Mouse (Mus musculus) layer of hippocampus, postnatal 10 days (tissue): ENCODE results near the gene Tubb1. TPM values are rescaled to one million over a fixed set of nuclear protein-coding genes. Genes with fewer than 3 reads are reported as not detected.

Source experiments
- DNase-seq, 2 experiments: peaks; one replicate each; pipeline ENCODE4 v3.0.0; 2021; ENCODE audit warnings: low spot score in 2 of 2
- long read RNA-seq: library from polyadenylated mRNA; stranded (forward); transcript quantifications from one replicate; pipeline ENCODE4 v2.0.0, GENCODE M21; 2023
- total RNA-seq, 2 experiments: library from RNA; stranded (reverse); gene quantifications; 2 replicates each; pipeline ENCODE4 v1.2.3; 2021

Gene Tubb1
- total RNA-seq, result not detected
- long read RNA-seq, result 0 reads

DNA sequence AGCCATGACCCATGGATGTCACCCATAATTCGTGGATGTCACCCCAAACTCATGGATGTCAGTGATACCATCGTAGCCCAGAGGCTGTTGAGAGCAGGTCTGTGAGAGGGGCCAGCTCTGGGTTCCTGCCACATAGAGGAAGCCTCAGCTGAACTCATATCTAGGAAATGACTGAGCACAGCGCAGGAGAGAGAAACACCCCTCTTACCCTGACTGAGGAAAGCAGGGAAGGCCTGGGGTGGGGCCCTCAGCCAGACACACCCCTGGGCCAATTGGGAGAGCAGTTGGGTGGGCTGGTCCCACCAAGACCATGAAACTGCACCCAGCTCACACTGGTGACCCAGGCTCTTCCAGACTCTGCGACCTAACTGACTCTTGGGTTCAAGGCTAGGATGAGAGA, at the start of gene Tubb1:
Gene Tubb1, plus strand, starts transcription at position 343 of the 400 bp plus-strand sequence.
- DNase-seq, result no peak

DNA sequence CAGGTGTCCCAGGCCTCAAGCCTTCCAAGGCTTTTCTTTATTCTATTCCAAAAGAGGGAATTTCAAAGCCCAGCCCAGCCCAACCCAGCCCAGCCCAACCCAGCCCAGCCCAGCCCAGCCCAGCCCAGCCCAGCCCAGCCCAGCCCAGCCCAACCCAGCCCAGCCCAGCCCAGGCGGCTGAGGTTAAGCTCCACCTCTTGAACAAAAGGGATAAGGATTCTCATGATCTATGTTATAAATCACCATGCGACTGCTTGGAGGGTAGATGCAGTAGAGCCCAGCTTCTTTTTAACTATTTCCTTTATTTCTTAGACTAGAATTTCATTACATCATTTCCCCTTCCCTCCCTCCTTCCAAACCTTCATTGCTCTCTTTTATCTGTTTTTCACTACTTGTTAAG, 40.3 kb upstream of the Tubb1 start:
- no peak for DNase-seq

DNA sequence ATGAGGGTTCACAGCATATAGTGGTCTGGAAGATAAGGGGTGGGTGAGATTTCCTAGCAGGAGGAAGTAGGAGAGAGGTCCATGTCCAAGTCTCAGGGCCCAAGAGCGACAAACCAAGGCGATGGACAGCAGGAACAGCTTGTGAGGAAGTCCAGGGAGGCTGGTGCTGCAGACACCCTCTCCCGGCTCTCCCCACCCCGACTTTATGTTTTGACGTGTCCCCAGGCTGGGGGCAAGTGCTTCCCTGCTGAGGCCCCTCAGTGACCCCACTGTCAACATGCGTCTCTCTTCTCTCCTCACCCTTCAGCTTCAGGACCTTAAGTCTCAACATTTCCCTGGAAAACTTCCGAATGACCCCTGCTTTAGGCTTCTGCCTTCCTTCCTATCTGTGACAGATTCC, 37.4 kb upstream of the Tubb1 start:
- no peak for DNase-seq

DNA sequence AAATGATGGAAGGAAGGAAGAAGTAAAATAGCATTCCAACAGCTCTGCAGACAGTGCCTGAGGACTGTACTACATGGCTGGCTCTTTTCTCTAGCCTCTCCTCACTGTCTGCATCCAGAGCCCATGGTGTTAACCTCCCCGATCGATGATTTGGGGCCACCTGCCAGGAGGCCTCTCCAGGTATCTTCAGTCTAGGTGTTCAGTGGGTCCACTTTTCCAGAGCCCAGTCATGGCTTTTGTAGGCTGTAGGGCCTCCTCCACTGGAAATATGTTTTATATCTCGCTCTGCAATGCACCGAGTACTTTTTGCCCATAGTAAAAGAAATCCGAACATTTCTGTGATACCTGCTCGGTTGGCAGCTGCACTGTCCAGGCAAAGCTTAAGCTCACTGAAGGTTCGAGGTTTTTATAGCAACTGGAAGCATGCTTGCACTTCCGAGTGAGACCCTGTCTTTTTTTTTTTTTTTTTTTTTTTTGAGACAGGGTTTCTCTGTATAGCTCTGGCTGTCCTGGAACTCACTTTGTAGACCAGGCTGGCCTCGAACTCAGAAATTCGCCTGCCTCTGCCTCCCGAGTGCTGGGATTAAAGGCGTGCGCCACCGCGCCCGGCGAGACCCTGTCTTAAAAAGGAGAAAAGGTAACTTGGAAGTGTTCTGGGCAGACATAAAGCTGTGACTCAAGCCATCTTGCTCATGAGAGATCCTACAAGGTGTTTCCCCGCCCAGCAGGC, 35.3 kb upstream of the Tubb1 start:
- DNase-seq, result no peak

DNA sequence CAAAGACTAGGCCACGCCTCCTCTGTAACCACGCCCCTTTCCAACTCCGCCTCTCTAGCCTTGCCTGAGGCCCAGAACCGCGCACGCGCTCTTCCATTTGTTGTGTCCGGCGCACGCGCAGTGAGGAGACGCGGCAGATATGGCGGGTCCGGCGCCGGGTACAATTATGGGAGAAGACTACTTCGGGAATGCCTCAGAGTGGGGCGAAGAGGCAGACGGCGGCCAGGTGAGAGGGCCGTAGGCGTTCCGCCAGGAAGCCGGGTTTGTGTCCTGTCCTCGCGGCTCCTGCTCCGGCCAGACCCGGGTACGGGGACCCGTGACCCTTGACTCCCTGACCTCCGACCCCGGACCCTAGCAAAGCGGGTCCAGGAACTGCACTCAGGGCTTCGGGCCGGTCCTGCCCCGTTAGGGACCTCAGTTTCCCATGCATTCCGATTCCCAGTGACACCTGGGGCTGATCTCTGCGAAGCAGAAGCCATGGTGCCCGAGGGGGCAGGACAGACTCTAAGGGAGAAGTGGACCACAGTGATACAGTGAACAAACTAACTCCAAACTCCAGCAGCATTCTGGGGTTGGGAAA, 34.7 kb upstream of the Tubb1 start, which contains the start of gene Nelfcd:
Gene Nelfcd, plus strand, starts transcription at position 74 of the 580 bp plus-strand sequence.
- peak; percentile 93 to 96 for DNase-seq

DNA sequence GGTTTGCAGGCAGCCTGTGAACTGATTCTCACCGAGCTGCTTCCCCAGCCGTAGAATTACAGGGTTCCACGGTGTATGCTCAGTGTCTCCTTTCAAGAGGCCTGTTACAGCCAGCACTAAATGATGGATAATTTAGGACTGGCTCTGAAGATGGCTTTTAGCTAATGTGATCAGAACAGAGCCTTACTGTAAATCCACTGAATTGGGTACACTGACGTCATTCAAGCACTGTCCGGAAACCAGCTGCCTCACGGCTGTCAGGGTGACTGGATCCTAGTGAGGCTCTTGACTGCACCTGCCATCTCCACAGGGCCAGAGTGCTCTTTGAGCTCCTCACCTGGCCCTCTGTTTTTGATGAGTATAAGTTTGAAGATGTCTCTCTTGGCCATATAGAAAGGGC, 29.4 kb upstream of the Tubb1 start:
- DNase-seq, result no peak

DNA sequence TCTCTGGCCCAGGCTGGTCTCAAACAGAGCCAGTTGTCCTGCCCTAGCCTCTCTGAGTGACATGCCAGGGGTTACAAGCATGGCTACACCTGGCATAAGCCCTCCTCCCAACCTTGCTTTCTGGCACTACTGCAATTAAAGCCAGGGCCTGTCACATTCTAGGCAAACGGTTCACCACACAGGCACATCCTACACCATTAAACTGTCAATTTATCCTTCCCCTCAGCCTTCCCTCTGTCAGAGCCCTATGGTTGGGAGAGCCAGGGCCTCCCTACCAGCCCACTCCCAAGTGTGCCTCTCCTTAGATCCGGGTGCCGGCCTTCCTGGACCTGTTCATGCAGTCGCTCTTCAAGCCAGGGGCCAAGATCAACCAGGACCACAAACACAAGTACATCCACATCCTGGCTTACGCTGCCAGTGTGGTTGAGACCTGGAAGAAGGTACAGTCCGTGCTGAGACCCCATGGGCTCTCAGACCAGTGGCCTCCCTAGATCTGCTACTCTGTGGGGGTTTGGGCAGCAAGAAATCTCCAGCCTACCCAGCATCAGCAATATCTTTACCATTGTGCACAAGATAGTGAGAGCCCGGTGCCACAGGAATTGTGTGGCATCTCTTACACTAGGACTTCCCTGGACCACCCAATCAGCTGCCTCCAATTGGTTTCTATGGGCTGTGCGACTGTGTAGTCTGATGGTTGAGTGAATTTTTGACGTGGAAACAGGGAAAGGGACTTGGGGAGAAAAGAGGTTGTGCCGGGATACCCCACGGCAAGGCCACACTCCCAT, 26.0 kb upstream of the Tubb1 start:
- no peak for DNase-seq

DNA sequence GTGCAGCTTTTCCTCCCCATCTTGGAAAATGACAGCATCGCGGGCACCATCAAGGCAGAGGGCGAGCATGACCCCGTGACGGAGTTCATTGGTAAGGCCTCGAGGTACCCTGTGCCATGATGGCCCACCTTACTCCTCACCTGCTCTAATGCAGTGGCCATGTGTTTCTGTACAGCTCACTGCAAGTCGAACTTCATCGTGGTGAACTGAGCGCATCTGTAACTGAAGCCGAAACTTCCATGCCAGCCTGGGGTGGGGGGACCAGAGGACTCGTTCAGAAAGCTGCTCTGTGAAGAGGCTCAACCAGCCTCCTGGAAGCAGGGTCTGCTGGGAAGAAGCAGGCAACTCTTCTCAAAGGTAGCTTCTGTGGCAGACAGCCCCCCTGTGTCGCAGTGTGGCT, 23.6 kb upstream of the Tubb1 start:
- no peak for DNase-seq

DNA sequence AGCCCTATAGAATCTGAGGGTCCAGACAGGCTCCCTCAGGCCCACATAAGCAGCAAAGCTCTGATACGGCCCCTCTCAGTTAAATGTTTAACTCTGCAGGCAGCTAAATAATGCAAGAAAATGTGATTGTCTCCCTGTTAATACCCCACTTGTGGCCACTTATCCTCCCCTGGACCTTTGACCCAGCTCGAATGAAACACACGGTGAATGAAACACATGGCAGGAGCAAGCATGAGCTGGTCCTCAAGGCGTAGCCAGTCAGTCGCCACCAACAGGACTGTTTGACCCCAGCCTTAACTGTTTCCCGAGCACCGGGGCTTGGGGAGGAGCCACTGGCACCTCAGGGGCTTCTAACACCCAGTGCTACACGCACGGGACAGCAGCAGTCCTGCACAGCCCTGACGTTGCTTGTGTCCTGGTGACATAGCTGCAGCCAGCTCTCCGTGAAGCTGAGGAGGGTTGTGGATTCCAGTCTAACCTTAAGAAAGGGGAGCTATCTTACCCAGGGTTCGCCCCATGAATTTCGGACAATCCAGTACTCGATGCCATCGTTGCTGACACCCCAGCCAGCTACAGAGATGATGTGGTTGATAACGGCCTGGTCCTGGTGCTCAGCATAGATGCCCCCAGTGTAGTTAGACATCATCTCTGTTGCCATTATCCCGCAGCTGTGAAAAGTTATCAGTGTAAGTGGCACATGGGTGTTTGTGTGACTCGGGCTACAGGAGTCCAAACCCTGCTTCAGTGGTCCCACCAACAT, 22.2 kb upstream of the Tubb1 start:
- DNase-seq, result no peak

DNA sequence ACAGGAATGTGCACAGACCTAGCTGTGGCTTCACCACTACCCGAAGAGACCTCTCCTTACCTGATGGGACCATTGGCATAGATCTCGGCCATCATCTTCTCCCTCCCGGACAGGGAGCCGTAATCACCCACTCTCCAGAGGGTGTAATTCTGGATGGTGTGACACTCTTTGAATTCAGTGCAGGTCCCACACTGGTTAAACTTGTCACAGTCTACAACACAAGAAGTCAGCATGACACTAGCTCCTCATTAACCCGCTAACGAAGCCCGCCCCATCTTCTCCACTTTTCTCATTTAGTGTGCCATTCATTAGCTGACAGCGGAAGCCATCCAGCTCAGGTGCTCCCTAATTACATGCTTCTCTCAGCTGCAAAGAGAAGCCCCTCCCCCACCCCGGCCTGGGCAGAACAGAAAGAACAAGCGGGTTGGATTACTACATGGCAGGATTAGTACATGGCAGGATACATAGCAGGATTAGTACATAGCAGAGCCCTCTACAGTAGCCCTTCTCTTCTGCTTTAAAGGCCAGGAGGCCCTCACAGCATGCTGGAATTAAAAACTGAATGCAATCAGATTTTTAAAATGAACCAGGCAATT, 21.4 kb upstream of the Tubb1 start:
- no peak for DNase-seq

DNA sequence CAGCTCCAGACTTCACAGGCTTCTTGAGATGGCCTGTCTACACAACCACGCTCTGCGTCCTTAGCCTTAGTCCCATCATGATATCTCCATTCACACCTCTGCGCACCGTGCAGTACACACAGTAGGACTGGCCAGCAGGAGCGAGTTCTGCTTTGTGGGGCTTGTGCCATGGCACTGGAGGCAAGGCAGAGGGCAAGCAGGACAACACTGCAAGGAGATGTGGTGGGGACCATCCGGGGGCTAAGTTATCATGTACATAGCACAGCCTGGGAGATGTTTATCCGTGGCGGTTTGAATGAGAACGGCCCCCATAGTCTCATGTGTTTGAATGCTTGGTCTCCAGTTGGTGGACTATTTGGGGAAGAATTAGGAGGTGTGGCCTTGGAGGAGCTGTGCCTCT, 15.6 kb upstream of the Tubb1 start:
- DNase-seq, result no peak

DNA sequence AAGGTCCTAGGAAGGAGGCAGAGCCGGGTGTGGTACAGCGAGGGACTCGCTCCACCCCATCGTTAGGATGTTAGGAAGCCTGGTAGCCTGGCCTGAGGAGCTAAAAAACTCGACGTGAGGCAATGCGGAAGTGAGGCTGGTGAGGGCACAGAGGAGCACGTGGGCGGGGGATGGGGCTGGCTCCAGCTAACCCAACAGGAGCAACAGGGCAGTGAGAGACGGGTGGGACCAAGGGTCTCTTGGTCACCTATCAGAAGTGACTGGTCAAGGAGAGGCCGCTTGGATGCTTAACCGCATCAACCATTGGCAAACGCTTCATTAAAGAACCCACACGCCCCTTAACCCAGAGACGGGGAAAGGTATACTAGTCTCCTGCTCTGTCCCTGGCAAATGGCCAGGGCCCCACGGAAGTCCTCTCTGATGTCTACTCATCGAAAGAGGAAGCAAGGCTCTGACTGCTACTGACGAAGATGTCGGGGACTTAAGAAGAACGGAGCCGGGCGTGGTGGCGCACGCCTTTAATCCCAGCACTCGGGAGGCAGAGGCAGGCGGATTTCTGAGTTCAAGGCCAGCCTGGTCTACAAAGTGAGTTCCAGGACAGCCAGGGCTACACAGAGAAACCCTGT, 14.3 kb upstream of the Tubb1 start:
- no peak for DNase-seq

DNA sequence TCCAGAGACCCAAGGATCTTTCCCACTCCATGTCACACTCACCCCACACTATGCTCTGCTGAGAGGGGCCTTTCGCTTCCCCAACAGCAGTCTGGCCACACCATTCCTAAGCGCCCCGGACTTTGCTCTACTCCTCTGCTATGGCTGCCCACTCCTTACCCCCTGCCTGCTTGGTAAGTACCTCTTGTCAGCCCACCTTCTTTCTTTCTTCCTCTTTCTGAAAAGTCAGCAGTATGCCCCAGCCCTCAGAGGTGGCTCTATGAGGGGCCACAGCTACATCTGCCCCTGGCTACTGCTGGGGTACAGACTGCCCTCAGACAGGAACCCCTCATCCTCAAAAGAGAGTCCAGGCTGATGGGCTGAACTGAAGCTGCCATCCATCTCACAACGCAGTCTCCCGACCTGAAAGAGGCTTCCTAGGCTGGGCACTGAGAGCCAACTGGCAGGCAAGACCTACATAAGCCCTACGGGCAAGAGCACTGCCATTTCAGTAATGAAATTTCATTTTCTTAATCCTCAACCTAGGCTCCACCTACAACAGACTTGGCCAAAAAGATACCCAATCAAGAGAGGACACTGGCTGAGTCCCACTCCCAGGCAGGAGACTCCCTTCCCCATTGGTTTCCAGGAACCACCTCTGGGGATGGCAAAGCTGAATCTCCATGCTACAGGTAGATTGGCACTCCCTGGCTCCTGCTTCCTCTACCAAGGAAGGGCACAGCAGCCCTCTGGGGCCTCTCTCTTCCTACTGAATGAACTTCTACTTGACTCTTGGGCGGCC, 13.4 kb upstream of the Tubb1 start:
- DNase-seq, result no peak

DNA sequence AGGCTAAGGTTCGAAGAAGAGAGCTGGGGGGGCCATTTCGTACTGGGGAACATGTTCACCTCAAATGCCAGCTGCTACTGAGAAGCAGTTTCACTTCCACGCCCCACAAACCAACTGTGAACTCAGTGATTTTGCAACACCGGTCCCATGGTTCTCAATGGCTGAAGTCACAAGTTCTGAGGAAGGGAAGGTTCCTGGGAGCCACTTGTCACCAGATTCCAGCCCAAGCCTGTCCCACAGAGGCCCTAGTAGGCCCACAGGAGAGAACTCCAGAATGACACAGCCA, 12.9 kb upstream of the Tubb1 start:
- DNase-seq, result no peak

DNA sequence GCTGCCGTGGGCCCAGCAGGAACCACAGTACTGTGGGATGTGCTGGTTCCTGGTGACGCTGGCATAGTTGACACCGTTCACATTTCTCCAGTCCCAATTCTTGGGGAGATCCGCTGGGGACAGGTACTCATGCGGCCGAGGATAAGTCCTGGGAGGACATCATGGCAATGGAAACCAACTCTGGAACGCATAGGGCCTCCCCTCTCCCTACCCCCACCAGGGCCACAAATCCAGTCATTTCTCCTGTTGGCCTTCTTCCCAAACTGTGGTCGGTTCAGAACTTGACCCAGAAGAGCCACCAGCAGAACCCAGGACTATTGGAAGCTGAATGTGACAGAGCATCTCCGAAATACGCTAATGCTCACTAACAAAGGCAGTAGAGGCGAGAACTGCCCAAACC, 12.3 kb upstream of the Tubb1 start:
- no peak for DNase-seq

DNA sequence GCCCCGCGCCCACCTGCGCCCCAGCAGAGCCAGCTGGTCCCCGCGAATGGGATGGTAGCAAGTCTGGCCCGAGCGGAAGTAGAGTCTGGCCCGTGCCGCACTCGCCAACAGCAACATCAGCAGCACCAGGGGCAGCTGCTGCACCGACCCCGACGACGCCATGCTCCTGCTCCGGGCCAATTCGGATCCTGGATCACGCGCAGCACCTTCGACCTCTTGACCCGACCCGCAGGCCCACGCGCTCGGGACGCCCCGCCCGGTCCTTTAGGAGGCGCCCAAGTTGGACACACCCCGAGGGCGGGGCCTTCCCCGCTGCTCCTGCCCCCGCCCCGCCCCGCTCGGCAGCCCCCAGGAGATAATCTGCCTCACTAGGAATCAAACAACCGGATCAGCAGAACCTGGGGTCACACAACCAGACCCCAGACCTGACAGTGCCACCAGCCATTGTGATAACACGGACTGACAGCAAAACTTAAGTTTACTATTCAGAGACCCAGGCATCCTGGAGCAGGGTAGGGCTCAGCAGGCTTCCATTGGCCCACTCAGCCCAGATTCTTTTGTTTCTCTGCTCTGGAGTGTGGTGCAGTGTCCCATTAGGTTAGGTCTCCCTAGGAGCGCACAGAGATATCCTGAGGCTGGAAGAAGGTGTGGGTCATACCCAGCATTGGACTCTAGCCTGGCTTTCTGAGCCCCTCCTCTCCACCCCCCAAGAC, 11.6 kb upstream of the Tubb1 start, which contains the start of gene Ctsz:
Gene Ctsz, minus strand, starts transcription at position 303 of the 713 bp plus-strand sequence.
- peak; percentile 35 to 58 for DNase-seq

DNA sequence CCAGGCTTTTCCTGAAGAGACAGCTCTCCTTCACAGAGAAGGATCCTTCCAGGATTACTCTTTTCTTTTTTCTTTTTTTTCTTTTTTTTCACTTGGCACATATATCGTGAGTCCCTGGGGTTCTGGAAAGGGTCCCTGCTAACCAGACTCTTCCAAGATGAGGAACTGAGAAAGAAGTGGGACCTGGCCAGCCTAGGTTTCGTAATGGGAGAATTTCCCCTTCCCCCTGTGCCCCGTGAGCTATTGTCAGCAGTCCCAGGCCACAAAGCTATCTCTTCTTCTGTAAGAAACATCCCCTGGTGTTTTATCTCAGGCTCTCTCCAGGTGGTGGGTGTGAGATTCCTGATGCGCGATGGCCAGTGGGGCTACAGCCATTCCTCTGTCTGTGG, 11.1 kb upstream of the Tubb1 start:
- no peak for DNase-seq

DNA sequence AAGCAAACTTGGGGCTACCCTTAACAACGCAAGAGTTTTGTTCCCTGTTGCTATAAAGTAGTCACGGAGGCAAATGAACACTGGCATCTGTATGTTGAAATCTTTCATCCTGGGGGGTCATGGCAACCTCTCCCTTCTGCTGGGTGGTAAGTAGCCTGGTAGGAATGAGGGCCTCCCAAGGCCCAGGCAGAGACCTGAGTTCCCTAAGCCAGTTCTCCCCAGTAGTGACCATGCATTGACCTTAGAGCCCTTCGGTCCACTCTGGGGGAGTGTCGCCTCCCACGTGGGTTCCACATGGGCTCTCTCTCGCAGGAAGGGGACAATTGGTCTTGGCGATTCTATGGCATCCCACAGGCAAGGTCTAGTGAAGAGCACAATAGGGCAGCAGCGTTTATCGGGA, 10.5 kb upstream of the Tubb1 start:
- no peak for DNase-seq

DNA sequence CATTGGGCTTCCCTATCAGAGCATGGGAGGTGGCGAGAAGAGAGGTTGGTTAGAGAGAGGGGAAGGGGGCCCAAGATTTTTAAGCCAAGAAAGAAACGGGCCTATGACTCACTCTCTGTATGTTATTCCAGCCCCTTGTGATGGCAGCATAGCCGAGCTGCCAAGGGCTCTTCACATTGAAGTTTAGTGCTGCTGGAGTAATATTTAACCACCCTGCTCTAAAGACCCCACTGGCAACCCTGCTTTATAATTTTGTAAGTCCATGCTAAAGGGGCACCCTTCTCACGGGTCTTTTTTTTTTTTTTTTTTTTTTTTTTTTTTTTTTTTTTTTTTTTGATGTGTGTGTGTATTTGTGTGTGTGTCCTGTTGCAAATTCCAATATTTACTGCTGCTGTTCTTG, 8.6 kb upstream of the Tubb1 start:
- no peak for DNase-seq
